ENCODE assay signal across 17 mouse cellular contexts in the genomic region with DNA sequence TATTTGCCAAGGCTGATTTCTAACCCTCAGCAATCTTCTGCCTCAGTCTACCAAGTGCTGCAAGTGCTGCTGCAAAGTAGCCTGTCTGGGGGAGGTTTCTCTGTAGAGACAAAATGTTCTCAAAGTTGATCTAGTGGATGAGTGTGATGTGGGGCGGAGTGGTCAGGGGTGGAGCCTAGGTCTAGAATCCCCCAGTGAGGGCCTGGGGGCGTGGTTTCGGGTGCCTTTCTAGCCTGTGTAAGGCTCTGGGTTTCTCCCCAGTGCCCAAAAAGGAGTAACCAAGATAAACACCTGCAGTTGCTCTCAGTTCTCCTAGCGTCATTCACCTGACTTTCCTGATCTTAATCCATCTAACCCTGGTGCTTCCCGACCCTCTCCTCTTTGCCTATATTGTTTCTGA. TPM values are rescaled to one million over a fixed set of nuclear protein-coding genes. Genes with fewer than 3 reads are reported as not detected.
DNase-seq lines count a peak whose midpoint lies in the region; ATAC-seq and TF ChIP-seq lines count a peak whose summit lies in the region.
"Had no signal": no experiment of that assay in that cellular context is flagged by ENCODE, and none has a peak within 500 bp of the region (broad histone marks: within the 10 kb centered on the region; RNA-seq: fewer than 3 reads in every experiment).

No protein-coding gene starts in this region.

- no peak for TF ChIP-seq CTCF in intestine, postnatal 0 days (IDR thresholded peaks at IDR 0.05; ENCODE audit: low read depth)
- no peak for TF ChIP-seq CTCF in E14TG2a.4 (conservative IDR thresholded peaks at IDR 0.05; ENCODE audit: low read length)

- H3K4me2 ChIP-seq in intestine, embryonic 15.5 days (replicated peaks): no peak overlapping the region
- H3K4me2 ChIP-seq in intestine, postnatal 0 days (replicated peaks; ENCODE audit: low read depth): no peak overlapping the region
- H3K4me2 ChIP-seq in intestine, embryonic 16.5 days (ENCODE audit: low read depth, low read length): no peak overlapping the region
- H3K4me2 ChIP-seq: neural tube, embryonic 15.5 days had no signal

- H3K4me3 ChIP-seq in intestine, embryonic 15.5 days (replicated peaks): no peak overlapping the region
- no peak overlapping the region for H3K4me3 ChIP-seq in intestine, postnatal 0 days (ENCODE audit: low read depth, low read length)
- H3K4me3 ChIP-seq in E14TG2a.4 (replicated peaks; ENCODE audit: low read length): peak overlapping the region; percentile 37; the same call in 1 of the 2 replicates
- no peak overlapping the region for H3K4me3 ChIP-seq in intestine, embryonic 16.5 days (ENCODE audit: low read length)
- H3K4me3 ChIP-seq in hindbrain, embryonic 10.5 days: no peak overlapping the region
- H3K4me3 ChIP-seq: neural tube, embryonic 15.5 days had no signal

- no peak for DNase-seq in cerebellum, adult 11-12 months
- DNase-seq in hindbrain, embryonic 10.5 days (ENCODE audit: low spot score): no peak
- DNase-seq: cerebellum, adult 2 months; gastrocnemius, postnatal 25 days; kidney, adult 11 months had no signal

- H3K9me3 ChIP-seq in intestine, embryonic 15.5 days: no peaks in the 10 kb centered on the region
- H3K9me3 ChIP-seq in intestine, postnatal 0 days (ENCODE audit: control insufficient read depth): no peaks in the 10 kb centered on the region
- H3K9me3 ChIP-seq in E14TG2a.4 (ENCODE audit: low read length): no peaks in the 10 kb centered on the region
- H3K9me3 ChIP-seq in intestine, embryonic 16.5 days (ENCODE audit: control insufficient read depth, low read length): no peaks in the 10 kb centered on the region
- H3K9me3 ChIP-seq in hindbrain, embryonic 10.5 days: no peaks in the 10 kb centered on the region
- H3K9me3 ChIP-seq: heart, embryonic 10.5 days; neural tube, embryonic 15.5 days had no signal

- H3K27ac ChIP-seq in intestine, embryonic 15.5 days: no peak overlapping the region
- no peak overlapping the region for H3K27ac ChIP-seq in intestine, postnatal 0 days (ENCODE audit: low read depth, low read length)
- no peak overlapping the region for H3K27ac ChIP-seq in intestine, embryonic 16.5 days (ENCODE audit: low read length)
- H3K27ac ChIP-seq in hindbrain, embryonic 10.5 days: no peak overlapping the region
- H3K27ac ChIP-seq: heart, embryonic 10.5 days; neural tube, embryonic 15.5 days had no signal

- no peaks in the 10 kb centered on the region for H3K36me3 ChIP-seq in intestine, embryonic 15.5 days
- H3K36me3 ChIP-seq in intestine, postnatal 0 days (ENCODE audit: control insufficient read depth, insufficient read depth): no peaks in the 10 kb centered on the region
- H3K36me3 ChIP-seq in E14TG2a.4 (ENCODE audit: insufficient read depth, low read length): no peaks in the 10 kb centered on the region
- H3K36me3 ChIP-seq in intestine, embryonic 16.5 days (ENCODE audit: control insufficient read depth, insufficient read depth, low read length): no peaks in the 10 kb centered on the region
- H3K36me3 ChIP-seq in hindbrain, embryonic 10.5 days: no peaks in the 10 kb centered on the region
- H3K36me3 ChIP-seq: heart, embryonic 10.5 days; neural tube, embryonic 15.5 days had no signal

- H3K4me1 ChIP-seq in intestine, embryonic 15.5 days (replicated peaks): no peaks in the 10 kb centered on the region
- no peaks in the 10 kb centered on the region for H3K4me1 ChIP-seq in intestine, postnatal 0 days (replicated peaks; ENCODE audit: control insufficient read depth, insufficient read depth, low read length)
- peaks cover 30% of the 10 kb centered on the region for H3K4me1 ChIP-seq in E14TG2a.4 (replicated peaks; ENCODE audit: low read depth, low read length)
- no peaks in the 10 kb centered on the region for H3K4me1 ChIP-seq in intestine, embryonic 16.5 days (ENCODE audit: control insufficient read depth, insufficient read depth, low read length)
- H3K4me1 ChIP-seq in hindbrain, embryonic 10.5 days (replicated peaks): peaks cover 28% of the 10 kb centered on the region

- ATAC-seq in intestine, embryonic 15.5 days: 0 out of 2 replicates have a peak, but pooled peaks have one; percentile 25
- no peak for ATAC-seq in intestine, postnatal 0 days
- ATAC-seq in intestine, embryonic 16.5 days: peak; percentile 26; the same call in 1 of the 2 replicates
- peak; percentile 80 for ATAC-seq in megakaryocyte-erythroid progenitor cell, adult 5-6 weeks (replicated peaks; ENCODE audit: low FRiP score, low TSS enrichment, poor library complexity, severe bottlenecking)
- no peak for ATAC-seq in inflammation-experienced regulatory T-cells, adult 6 months

- peaks cover 62% of the 10 kb centered on the region for H3K27me3 ChIP-seq in intestine, embryonic 15.5 days (replicated peaks)
- peaks cover 27% of the 10 kb centered on the region for H3K27me3 ChIP-seq in intestine, postnatal 0 days (replicated peaks; ENCODE audit: control insufficient read depth, insufficient read depth, low read length)
- H3K27me3 ChIP-seq in E14TG2a.4 (ENCODE audit: insufficient read depth, low read length): peaks cover 50% of the 10 kb centered on the region
- peaks cover 20% of the 10 kb centered on the region for H3K27me3 ChIP-seq in intestine, embryonic 16.5 days (replicated peaks; ENCODE audit: control insufficient read depth, insufficient read depth, low read length)
- H3K27me3 ChIP-seq in hindbrain, embryonic 10.5 days (ENCODE audit: insufficient read depth, poor library complexity, severe bottlenecking): peaks cover 80% of the 10 kb centered on the region

- 16% methylated on average over 5 of the region's 5 CpGs for WGBS in intestine, embryonic 15.5 days
- 22% methylated on average over 5 of the region's 5 CpGs for WGBS in intestine, postnatal 0 days
- 12% methylated on average over 5 of the region's 5 CpGs for WGBS in intestine, embryonic 16.5 days
- WGBS in hindbrain, embryonic 10.5 days: 13% methylated on average over 5 of the region's 5 CpGs

- no peak overlapping the region for H3K9ac ChIP-seq in intestine, embryonic 15.5 days
- no peak overlapping the region for H3K9ac ChIP-seq in intestine, postnatal 0 days (ENCODE audit: low read depth, low read length)
- H3K9ac ChIP-seq in intestine, embryonic 16.5 days (ENCODE audit: low read depth, low read length): no peak overlapping the region
- H3K9ac ChIP-seq: neural tube, embryonic 15.5 days had no signal

RNA-seq across cellular contexts. Expression of a gene that starts 13.6 kb away (rescaled TPM):
- polyA plus RNA-seq in intestine, embryonic 15.5 days (2015; fragmentation: Nextera tagmentation; extraction: Ambion mirVana): 0.06 and 0.10 TPM in 2 replicates
- polyA plus RNA-seq in intestine, postnatal 0 days (2015; fragmentation: Nextera tagmentation; extraction: Ambion mirVana): 0.05 and 0.09 TPM in 2 replicates
- 0.06 and 0.10 TPM in 2 replicates for polyA plus RNA-seq in intestine, embryonic 16.5 days (2015; fragmentation: Nextera tagmentation; extraction: Ambion mirVana)
- not detected in 2 replicates for total RNA-seq in megakaryocyte-erythroid progenitor cell, adult 5-6 weeks (2014; fragmentation: Nextera tagmentation)
- total RNA-seq in megakaryocyte-erythroid progenitor cell, adult 5-6 weeks (2017): not detected in 2 replicates
- not detected for polyA plus RNA-seq in inflammation-experienced regulatory T-cells, adult 6 months (2017; shearing (Covaris generic))
- polyA plus RNA-seq in hindbrain, embryonic 10.5 days (2016; fragmentation: Nextera tagmentation; extraction: Ambion mirVana): 1.1 and 2.0 TPM in 2 replicates
- total RNA-seq: gastrocnemius, postnatal 25 days; monocyte, adult 5-6 weeks had no signal
- polyA plus RNA-seq: C2C12; urinary bladder, adult 2 months had no signal

RNA-seq across cellular contexts. Expression of a gene that starts 47.6 kb away (rescaled TPM):
- polyA plus RNA-seq in intestine, embryonic 15.5 days (2015; fragmentation: Nextera tagmentation; extraction: Ambion mirVana): 91.7 and 94.2 TPM in 2 replicates
- 34.1 and 34.5 TPM in 2 replicates for polyA plus RNA-seq in intestine, postnatal 0 days (2015; fragmentation: Nextera tagmentation; extraction: Ambion mirVana)
- 62.7 and 62.9 TPM in 2 replicates for polyA plus RNA-seq in intestine, embryonic 16.5 days (2015; fragmentation: Nextera tagmentation; extraction: Ambion mirVana)
- total RNA-seq in megakaryocyte-erythroid progenitor cell, adult 5-6 weeks (2014; fragmentation: Nextera tagmentation): 154 and 175 TPM in 2 replicates
- 57.9 and 99.8 TPM in 2 replicates for total RNA-seq in megakaryocyte-erythroid progenitor cell, adult 5-6 weeks (2017)
- polyA plus RNA-seq in inflammation-experienced regulatory T-cells, adult 6 months (2017; shearing (Covaris generic)): 1 to 10 TPM; 6.7 to 8.2 (median 7.9) TPM
- polyA plus RNA-seq in hindbrain, embryonic 10.5 days (2016; fragmentation: Nextera tagmentation; extraction: Ambion mirVana): 191 and 198 TPM in 2 replicates

RNA-seq across cellular contexts. Expression of a gene that starts 57.9 kb away (rescaled TPM):
- 0.09 and 0.19 TPM in 2 replicates for polyA plus RNA-seq in intestine, embryonic 15.5 days (2015; fragmentation: Nextera tagmentation; extraction: Ambion mirVana)
- 0.03 TPM in 2 replicates for polyA plus RNA-seq in intestine, postnatal 0 days (2015; fragmentation: Nextera tagmentation; extraction: Ambion mirVana)
- polyA plus RNA-seq in intestine, embryonic 16.5 days (2015; fragmentation: Nextera tagmentation; extraction: Ambion mirVana): 0.09 and 0.17 TPM in 2 replicates
- total RNA-seq in megakaryocyte-erythroid progenitor cell, adult 5-6 weeks (2014; fragmentation: Nextera tagmentation): not detected in 2 replicates
- total RNA-seq in megakaryocyte-erythroid progenitor cell, adult 5-6 weeks (2017): not detected in 2 replicates
- polyA plus RNA-seq in inflammation-experienced regulatory T-cells, adult 6 months (2017; shearing (Covaris generic)): not detected
- 0.56 and 0.90 TPM in 2 replicates for polyA plus RNA-seq in hindbrain, embryonic 10.5 days (2016; fragmentation: Nextera tagmentation; extraction: Ambion mirVana)
- total RNA-seq: gastrocnemius, postnatal 25 days; heart, postnatal 25 days had no signal
- polyA plus RNA-seq: urinary bladder, adult 2 months had no signal

Comparison
In these comparisons a context has a peak if more than half of its experiments do, and no peak if none do; other contexts are left out.
1. ATAC-seq: peak in intestine, embryonic 15.5 days (single experiment), intestine, embryonic 16.5 days (single experiment) and megakaryocyte-erythroid progenitor cell, adult 5-6 weeks (single experiment); none in intestine, postnatal 0 days (single experiment) and inflammation-experienced regulatory T-cells, adult 6 months (single experiment).